Mouse (Mus musculus) embryo, embryonic 11.5 days (tissue): ENCODE data around the gene Gm6871.
"Not testable (repeated sequence)": the region's sequence is repeated elsewhere in the genome, so short reads cannot be mapped to it uniquely, and the experiment has no call there.

ENCODE experiments used
- DNase-seq: peaks from one replicate; pipeline ENCODE4 v3.0.0-alpha.2; 2012; ENCODE audit warnings: low read depth, low spot score

Gm6871 gene

DNA sequence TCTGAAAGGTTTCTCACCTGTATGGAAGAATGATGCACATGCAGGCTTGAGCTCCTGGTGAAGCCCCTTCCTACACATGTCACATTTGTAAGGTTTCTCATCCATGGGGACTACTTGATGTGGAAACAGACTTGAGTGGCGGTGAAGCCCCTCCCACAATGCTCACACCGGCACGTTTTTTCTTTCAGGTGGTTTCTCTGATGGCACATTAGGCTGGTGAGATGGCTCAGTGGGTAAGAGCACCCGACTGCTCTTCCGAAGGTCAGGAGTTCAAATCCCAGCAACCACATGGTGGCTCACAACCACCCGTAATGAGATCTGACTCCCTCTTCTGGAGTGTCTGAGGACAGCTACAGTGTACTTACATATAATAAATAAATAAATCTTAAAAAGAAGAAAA is at the start of gene Gm6871:
TSS of gene Gm6871 (minus strand) at position 101 of the 400 bp plus-strand sequence.
- not testable (repeated sequence) for DNase-seq

DNA sequence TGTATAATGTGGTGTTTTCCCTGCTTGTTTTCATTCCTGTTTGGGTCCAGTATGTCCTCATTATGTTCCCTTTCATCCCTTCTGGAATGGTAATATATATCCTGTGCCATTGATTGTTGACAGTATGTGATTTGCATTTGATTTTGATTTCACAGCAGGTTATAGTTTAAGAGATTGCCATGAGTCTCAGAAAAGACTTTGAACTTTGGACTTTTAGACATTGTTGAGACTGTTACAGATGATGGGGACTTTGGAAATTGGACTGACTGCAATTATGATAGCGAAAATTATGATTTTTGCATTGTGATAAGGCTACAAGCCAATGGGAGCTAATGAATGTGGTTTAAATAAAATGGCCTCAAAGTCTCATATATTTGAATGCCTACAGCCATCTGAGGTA is 42.8 kb upstream of the Gm6871 start:
- DNase-seq: not testable (repeated sequence)

DNA sequence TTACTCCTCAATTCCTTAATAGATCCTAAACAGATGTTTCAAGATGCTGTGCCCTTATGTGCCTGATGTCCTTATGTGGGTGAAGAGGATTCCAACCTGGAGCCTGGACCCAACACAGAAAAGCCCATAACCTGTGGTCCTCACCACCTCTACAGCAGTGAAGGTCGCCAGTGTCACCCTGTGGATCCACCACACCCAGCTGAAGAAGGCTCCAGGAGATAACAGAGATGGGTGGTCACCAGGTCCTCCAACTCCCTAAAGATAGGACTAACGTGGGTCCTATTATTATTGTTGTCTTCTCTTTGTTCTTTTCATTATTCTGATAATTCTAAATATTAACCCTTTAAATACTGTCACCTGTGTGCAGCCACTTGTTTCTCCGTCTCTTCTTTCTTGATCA is 38.2 kb upstream of the Gm6871 start:
- DNase-seq: no peak

DNA sequence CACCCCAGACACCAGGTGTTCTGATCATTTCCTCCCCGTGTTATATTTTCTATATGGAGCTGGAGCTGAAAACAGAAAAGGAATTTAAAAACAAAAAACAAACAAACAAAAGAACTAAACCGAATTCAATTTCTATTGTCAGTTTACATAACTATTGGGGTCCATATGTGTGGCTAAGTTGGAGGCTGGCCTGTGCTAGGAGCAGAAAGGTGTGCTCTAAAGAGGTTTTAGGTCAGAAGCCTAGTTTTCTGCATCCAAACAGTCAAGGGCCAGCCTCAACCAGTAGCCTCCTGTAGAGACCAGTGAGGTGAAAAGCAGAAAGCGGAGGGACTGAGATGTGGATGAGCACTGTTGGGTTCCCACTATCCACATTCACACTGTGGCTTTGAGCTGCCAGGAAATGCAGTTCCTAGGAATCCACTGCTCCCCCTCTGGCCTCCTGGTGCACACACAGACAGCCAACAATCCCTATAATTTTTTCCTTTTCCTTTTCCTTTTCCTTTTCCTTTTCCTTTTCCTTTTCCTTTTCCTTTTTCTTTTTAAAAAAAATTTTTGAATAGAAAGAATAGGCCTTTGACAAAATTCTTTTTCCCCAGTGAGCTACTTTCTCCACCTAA is 26.6 kb upstream of the Gm6871 start:
- DNase-seq: no peak

DNA sequence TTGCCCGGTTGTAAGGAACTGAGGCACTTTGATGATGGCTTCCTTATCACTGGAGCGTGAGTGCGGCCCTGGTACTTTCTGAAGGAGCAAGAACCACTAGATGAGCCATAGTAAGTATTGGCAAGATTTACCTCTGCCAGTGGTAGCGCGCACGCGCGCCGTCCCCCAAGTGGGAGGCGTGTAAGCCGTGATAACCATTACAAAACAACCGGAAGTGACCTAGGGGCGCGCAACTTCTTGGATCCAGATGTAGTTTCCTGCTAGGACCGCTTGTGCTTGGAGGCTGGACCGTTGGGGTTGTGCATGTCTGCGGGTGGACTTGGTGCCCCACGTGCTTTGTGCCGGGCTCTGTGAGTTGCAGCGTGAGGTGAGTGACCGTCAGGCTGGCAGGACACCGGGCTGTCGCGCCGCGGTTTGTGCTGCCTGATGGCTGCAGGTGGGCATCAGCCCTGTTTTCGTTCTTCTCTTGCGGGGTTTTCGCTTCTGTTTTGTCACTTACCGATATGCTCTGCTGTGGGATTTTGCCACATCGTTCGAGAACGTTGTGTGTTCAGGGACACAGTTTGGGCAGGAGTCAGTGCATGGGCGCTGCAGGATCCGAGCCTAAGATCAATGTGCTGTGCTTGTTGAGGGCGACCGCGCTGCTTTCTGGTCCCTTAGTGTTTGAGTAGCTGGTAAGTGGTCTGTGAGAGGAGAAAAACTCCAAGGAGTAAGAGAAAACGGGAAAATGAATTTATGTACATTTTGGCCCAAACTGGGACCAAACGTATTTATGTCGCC is 25.8 kb upstream of the Gm6871 start, which contains the start of gene 2610021A01Rik:
TSS of gene 2610021A01Rik (plus strand) at position 197 of the 780 bp plus-strand sequence.
- peak; percentile 83 for DNase-seq

DNA sequence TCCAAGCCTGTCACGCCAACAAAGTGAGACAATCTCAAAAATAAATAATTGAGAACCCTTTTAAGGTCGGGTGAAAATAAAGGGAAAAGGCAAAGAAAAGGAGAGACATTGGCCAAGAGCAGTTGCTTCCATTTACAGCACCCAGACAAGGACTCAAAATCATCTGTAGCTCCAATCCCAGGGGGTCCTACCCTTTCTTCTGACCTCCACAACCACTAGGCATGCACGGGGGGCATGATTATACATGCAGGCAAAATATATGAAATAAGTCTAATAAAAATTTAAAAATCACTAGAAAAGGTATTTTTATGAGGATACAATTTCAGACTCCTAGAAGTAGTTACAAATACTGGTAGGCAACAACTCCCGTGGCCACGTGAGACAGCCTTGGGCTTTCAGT is 25.2 kb upstream of the Gm6871 start:
- DNase-seq: no peak

DNA sequence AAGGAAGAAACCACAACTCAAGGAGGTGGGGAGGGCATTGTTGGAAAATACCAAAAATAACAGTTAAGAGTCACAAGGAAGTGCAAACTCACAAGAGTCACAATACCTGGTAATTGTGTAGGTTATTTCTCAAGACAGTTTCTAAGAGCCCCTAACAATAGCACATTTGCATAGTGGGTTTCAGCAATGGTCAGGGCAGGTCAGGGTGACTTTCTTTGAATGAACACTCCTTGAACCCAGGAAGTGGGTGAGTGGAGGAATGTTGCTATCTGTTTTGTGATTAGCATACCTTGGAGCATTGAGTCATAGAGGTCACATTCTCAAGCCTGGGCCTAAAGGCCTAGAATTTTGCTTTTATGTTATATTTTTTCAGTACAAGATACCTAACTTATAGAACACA is 14.4 kb upstream of the Gm6871 start:
- not testable (repeated sequence) for DNase-seq

DNA sequence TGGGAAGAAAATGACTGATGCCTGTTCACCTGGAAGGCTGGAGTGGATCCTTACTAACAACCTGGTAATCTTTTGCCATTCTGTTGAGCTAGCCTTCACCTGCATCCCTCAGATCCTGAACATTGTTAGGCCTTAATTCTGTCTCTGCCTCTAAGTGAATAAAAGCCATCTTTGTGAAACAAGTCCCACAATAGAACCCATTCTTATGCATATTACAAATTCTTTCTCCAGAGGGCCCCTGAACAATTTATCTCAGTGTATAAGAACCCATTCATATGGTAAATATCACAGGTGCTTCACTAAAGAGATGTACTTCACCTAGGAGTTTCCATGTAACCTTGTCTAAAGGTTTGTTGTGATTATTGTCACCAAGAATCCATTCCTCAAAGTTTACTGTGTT is 8.6 kb upstream of the Gm6871 start:
- no peak for DNase-seq

DNA sequence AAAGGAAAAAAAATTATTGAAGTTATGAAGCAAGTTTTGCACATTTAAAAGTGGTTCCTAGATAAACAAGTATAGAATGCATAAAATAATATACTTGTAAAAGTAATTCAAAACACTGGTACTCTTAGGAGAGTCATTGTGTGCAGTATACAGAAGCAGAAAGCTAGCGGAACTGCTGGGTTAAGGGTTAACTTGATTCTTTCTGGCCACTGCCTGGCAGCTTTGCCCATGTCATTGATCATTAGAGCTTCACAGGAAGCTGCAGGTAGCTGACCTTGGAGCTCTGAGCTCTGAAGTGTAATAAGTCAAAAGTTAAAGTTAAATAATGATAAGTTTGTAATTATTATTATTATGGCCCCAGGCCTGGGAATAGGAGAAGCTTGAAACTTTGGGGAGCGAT is 4.5 kb upstream of the Gm6871 start:
- no peak for DNase-seq

DNA sequence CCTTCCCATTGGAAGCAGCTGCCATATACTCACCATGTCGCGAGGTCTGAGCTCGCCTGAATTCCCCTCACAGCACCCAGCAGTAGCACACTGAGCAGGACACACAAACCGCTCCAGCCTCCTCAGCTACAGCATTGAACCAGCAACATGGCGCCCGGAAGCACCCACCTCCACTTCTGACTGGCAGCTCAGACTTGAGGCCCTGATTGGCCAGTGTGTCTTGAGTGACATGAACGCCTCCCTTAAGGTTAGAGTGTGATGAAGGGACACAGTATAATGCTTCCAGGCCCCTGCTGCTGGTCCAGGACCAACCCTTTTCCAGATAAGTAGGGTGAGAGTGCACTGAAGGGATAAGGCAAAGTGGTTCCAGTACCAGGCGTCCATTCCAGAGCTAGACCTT is 12.8 kb downstream of the Gm6871 start:
- DNase-seq: no peak

DNA sequence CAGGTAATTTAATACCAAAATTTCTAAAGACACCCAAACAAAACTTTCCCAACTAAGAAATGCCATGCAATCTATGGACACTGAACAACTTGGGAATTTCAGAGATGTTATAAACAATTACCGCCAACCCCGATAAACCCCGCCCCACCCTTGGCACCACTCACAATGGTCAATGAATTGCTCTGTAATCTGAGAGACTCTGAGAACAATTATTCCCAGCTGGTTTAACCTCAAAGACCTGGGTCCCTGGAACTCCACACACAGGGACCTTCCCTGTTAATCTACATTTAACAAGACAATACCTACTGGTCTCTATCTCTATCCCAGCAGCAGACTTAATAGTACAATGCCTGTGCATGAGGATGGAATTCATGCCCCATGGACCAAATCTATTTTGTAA is 60.8 kb downstream of the Gm6871 start:
- DNase-seq: no peak

DNA sequence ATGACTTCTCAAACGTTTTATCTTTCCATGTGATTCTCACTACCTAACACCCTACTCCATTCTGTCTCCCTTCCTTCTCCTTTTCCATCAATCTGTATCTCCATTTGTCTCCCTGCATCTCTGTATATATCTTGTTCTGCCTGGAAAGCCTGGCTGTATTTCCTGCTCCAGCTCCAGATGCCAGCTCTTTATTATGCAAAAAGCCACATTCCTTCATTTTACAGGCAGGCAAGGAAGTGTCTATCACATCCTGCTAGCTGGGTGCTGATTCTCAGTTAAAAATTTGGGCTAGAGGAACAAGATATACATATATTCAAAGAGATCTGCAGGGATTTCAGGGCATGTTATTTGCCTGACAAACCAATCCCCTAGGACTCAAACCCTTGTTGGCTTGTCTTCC is 61.3 kb downstream of the Gm6871 start:
- no peak for DNase-seq

DNA sequence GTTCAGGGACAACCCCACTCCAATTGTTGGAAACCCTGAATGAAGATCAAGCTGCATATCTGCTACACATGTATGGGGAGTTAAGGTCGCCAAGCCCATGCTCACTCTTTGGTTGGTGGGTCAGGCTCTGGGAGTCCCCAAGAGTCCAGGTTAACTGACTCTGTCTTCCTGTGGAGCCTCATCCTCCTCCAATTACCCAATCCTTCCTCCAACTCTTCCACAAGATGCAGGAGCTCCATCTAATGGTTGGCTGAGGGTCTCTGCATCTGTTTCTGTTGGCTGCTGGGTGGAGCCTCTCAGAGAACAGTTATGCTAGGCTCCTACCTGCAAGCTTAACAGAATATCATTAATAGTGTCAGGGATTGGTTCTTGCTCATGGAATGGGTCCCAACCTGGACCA is 71.1 kb downstream of the Gm6871 start:
- DNase-seq: no peak

DNA sequence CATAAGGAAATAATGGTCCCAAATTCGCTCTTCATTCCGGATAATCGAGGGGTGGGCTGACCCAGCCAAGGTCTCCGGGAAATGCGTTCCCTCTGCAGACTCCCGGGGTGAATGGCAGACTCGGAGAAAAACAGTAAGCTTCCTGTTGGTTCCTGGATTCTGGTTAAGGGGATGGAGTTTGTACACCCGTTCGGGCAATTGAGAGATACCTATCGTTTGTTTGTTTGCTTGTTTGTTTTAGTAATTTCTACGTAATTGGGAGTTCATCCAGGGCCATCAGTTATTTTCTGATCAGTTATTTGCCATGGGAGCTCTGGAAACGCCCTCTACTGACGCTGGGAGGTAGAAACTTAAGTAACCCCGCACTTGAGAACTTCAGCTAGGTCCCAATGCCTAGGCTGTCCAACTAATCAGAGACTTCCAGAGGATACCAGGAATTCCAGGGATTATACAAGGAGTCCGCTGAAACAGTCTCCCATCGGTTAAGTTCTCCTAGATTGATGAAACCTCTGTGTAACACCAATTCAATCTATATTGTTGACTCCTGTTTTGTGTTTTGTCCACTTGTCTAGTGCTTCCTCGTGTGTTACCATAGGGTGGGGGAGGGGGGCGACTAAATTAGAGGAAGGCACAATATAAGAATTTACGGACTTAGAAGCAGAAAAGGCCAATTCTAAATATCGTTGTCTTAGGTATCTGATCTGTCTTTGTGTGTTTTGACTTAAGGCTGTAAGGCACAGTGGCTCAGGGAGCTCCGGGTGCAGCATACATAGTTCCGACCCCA is 73.1 kb downstream of the Gm6871 start:
- no peak for DNase-seq

DNA sequence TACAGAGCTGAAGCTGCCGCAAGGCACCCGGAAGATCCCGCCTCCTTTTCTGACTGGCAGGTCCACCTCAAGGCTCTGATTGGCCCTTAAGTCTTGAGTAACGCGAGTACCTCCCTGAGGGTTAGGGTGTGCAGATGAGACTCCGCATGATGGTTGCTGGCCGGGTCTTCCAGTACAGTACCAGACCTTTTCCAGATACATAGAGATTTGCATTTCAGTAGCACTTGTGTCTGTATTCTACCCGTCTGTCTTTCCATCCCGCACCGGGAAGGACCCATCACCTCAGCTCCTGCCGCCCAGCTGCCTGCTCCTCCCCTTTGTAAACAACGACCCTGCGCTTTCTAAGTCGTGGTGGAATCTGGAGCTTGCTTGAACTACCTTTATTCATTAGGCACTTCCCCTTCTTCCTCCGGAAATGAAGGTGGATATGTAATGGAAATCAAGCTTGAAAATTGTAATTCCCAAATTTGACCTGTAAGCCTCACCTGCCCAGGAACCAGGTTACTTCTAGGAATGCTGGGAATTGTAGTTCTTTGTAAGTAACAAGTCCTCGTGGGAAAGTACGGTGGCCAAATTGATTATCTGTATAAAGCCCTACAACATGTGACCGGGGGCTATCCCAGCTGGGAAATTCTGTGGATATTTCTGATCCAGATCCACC is 73.9 kb downstream of the Gm6871 start, which contains the start of the genes Gm20449 and AW146154:
TSS of gene Gm20449 (minus strand) at position 29 of the 661 bp plus-strand sequence.
TSS of gene AW146154 (minus strand) at position 502 of the 661 bp plus-strand sequence.
- DNase-seq: peak; percentile 75

DNA sequence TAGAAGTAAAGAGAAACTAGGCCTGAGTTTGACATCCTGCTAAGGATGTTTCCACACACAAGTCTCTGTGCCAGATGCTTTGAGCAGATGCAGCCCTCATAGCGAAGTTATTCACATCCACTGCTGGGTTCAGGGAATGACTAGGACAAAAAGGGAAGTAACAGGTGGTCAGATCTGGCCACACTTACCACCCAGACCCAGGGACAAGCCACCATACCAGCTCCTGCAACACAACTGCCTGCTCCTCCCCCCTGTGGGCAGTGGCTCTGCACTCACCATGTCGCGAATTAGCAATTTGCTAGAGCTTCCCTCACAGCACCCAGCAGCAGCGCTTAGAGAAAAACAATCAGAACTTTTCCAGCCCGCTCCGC is 74.5 kb downstream of the Gm6871 start:
- not testable (repeated sequence) for DNase-seq

DNA sequence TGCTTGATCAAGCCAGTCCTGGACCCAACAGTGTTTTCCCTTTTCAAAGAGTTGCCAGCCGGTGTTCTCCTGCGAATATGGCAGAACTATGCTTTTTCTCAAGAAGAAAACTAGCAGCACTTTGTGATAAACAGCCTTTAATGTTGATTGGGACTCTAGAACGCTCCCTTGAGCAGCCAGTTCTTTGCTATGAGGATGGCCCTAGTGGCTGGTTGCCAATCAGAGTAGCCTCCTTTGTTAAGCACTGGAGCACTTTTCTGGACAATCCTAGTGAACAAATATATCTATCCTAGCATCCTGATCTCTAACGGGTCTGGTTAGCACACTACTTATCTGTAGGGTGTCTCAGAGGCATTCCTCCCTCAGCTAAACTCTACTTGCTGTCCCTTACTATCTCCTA is 75.0 kb downstream of the Gm6871 start:
- DNase-seq: not testable (repeated sequence)

DNA sequence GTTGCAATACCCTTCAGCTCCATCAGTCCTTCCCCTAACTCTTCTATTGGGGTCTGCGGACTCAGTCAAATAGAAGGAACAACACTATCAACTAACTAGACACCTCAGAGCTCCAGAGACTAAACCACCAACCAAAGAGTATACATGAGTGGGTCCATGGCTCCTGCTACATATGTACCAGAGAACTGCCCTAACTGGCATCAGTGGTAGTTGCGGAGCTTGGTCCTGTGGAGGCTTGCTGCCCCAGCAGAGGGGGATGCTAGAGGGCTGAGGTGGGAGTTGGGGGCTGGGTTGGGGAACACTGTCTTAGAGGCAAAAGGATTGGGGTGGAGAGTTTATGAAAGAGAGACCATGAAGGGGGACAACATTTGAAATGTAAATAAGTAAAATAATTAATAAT is 75.6 kb downstream of the Gm6871 start:
- DNase-seq: no peak
